ENCODE assay signal across 8 mouse cellular contexts in genomic region chr5:122899777-122900557, GRCm38 (mm10). TPM values are rescaled to one million over a fixed set of nuclear protein-coding genes. Genes with fewer than 3 reads are reported as not detected.
DNase-seq lines count a peak whose midpoint lies in the region; ATAC-seq and TF ChIP-seq lines count a peak whose summit lies in the region.

No protein-coding gene starts in this region.

- peak overlapping the region; percentile 72 for H3K9ac ChIP-seq in intestine, postnatal 0 days (ENCODE audit: low read depth, low read length)
- H3K9ac ChIP-seq in midbrain, embryonic 11.5 days (ENCODE audit: low read length): peak overlapping the region; percentile 95

- intact Hi-C loops in left cerebral cortex, postnatal 36 days (cut with DNase I): no loop called here

- WGBS in intestine, postnatal 0 days: under 1% methylated on average over 96 of the region's 120 CpGs
- under 1% methylated on average over 80 of the region's 120 CpGs for WGBS in midbrain, embryonic 11.5 days

- no peaks in the 10 kb centered on the region; the same call in 1 of the 2 replicates for H3K4me1 ChIP-seq in intestine, postnatal 0 days (replicated peaks; ENCODE audit: control insufficient read depth, insufficient read depth, low read length)
- H3K4me1 ChIP-seq in midbrain, embryonic 11.5 days (ENCODE audit: control insufficient read depth, insufficient read depth, low read length): peaks cover 18% of the 10 kb centered on the region

- DNase-seq in adrenal gland, postnatal 10 days: peak; percentile 96
- peak; percentile 93 for DNase-seq in embryo, embryonic 9.5 days (ENCODE audit: extremely low spot score)
- DNase-seq in gastrocnemius, postnatal 4 days (ENCODE audit: low spot score in 2 of 2): peak; percentile 89 to 90
- peak; percentile 70 to 87 for DNase-seq in left cerebral cortex, postnatal 36 days (ENCODE audit: low spot score in 2 of 2)
- DNase-seq in midbrain, embryonic 11.5 days (ENCODE audit: low spot score, missing footprints): peak; percentile 99
- peak; percentile 95 for DNase-seq in right cerebral cortex, postnatal 4 days
- DNase-seq in yolk sac, embryonic 10.5 days (ENCODE audit: low spot score): peak; percentile 93

- no peaks in the 10 kb centered on the region for H3K9me3 ChIP-seq in intestine, postnatal 0 days (ENCODE audit: control insufficient read depth)
- H3K9me3 ChIP-seq in midbrain, embryonic 11.5 days (ENCODE audit: control insufficient read depth, low read length): no peaks in the 10 kb centered on the region

- peak overlapping the region; percentile 99 for H3K4me2 ChIP-seq in intestine, postnatal 0 days (replicated peaks; ENCODE audit: low read depth)
- H3K4me2 ChIP-seq in midbrain, embryonic 11.5 days: peak overlapping the region; percentile 73

- ATAC-seq in intestine, postnatal 0 days: peak; percentile 96
- ATAC-seq in midbrain, embryonic 11.5 days (ENCODE audit: low FRiP score): peak; percentile 98

- H3K36me3 ChIP-seq in intestine, postnatal 0 days (ENCODE audit: control insufficient read depth, insufficient read depth): no peaks in the 10 kb centered on the region
- H3K36me3 ChIP-seq in midbrain, embryonic 11.5 days (ENCODE audit: control insufficient read depth, insufficient read depth, low read length): no peaks in the 10 kb centered on the region

- no peaks in the 10 kb centered on the region for H3K27me3 ChIP-seq in intestine, postnatal 0 days (replicated peaks; ENCODE audit: control insufficient read depth, insufficient read depth, low read length)
- no peaks in the 10 kb centered on the region for H3K27me3 ChIP-seq in midbrain, embryonic 11.5 days (ENCODE audit: control insufficient read depth, insufficient read depth, low read length)

- peak overlapping the region; percentile 76 for H3K27ac ChIP-seq in intestine, postnatal 0 days (ENCODE audit: low read depth, low read length)
- H3K27ac ChIP-seq in midbrain, embryonic 11.5 days (ENCODE audit: low read depth, low read length): peak overlapping the region; percentile 89

- peak overlapping the region; percentile 77 for H3K4me3 ChIP-seq in intestine, postnatal 0 days (ENCODE audit: low read depth, low read length)
- H3K4me3 ChIP-seq in midbrain, embryonic 11.5 days (ENCODE audit: low read depth, low read length): peak overlapping the region; percentile 89

- TF ChIP-seq CTCF in intestine, postnatal 0 days (IDR thresholded peaks at IDR 0.05; ENCODE audit: low read depth): peak; percentile 43

RNA-seq across cellular contexts. Expression of gene Rnf34, which starts 50.1 kb away (rescaled TPM):
- total RNA-seq in adrenal gland, postnatal 10 days (2021): 10 to 100 TPM; 20.0 to 20.2 TPM
- 10 to 100 TPM; 17.6 to 20.1 TPM for total RNA-seq in gastrocnemius, postnatal 4 days (2021)
- 18.3 and 21.0 TPM in 2 replicates for polyA plus RNA-seq in intestine, postnatal 0 days (2015; fragmentation: Nextera tagmentation; extraction: Ambion mirVana)
- total RNA-seq in left cerebral cortex, postnatal 36 days (2021): 10 to 100 TPM; 50.4 to 53.8 TPM
- polyA plus RNA-seq in midbrain, embryonic 11.5 days (2014; fragmentation: Nextera tagmentation; extraction: Ambion mirVana): 54.9 and 65.9 TPM in 2 replicates

Comparison
In these comparisons a context has a peak if more than half of its experiments do, and no peak if none do; other contexts are left out.
1. Peak in every context shown above with its lines: DNase-seq, ATAC-seq, H3K4me3 ChIP-seq and H3K27ac ChIP-seq.